Mouse (Mus musculus) heart, embryonic 16.5 days (tissue): ENCODE measurements at regions not wholly inside any gene's neighbourhood (a gene's known extent, or its start where the extent isn't known, plus 50 kb on each side); places are given as distances from the start of the nearest gene placed in this dataset.

ENCODE experiments used
- ATAC-seq: fragments of 200-750 bp; cut with Nextera tagmentation; replicated peaks from 2 replicates; pipeline ENCODE4 v1.8.0; 2017; ENCODE audit warnings: moderate number of reproducible peaks; ENCODE audit not compliant: insufficient read depth, low FRiP score; ENCODE audit errors: extremely low read depth
- H3K27ac ChIP-seq: fragments of 300-500 bp; sonication (generic); 2 replicates; pipeline ENCODE4 v1.5.1; 2014; ENCODE audit warnings: mild to moderate bottlenecking, low read length, control low read depth, moderate library complexity
- H3K27me3 ChIP-seq: fragments of 300-500 bp; sonication (generic); 2 replicates; pipeline ENCODE4 v1.6.1; 2014; ENCODE audit warnings: low read length, mixed read lengths; ENCODE audit not compliant: control insufficient read depth, insufficient read depth
- H3K36me3 ChIP-seq: fragments of 300-500 bp; sonication (generic); 2 replicates; pipeline ENCODE4 v1.6.1; 2014; ENCODE audit not compliant: control insufficient read depth, insufficient read depth
- H3K4me1 ChIP-seq: fragments of 300-500 bp; sonication (generic); 2 replicates; pipeline ENCODE4 v1.6.1; 2014; ENCODE audit warnings: low read length, mixed read lengths; ENCODE audit not compliant: control insufficient read depth, insufficient read depth
- H3K4me2 ChIP-seq: fragments of 300-500 bp; sonication (generic); 2 replicates; pipeline ENCODE4 v1.6.1; 2014; ENCODE audit warnings: low read depth, mild to moderate bottlenecking, control low read depth, low read length
- H3K4me3 ChIP-seq: fragments of 300-500 bp; sonication (generic); 2 replicates; pipeline ENCODE4 v1.5.1; 2014; ENCODE audit warnings: mild to moderate bottlenecking, control low read depth, low read length
- H3K9ac ChIP-seq: fragments of 300-500 bp; sonication (generic); 2 replicates; pipeline ENCODE4 v1.6.1; 2014; ENCODE audit warnings: low read length, control low read depth
- H3K9me3 ChIP-seq: fragments of 300-500 bp; sonication (generic); replicated peaks from 2 replicates; pipeline ENCODE4 v1.6.1; 2016; ENCODE audit warnings: low read length; ENCODE audit not compliant: control insufficient read depth
- WGBS: fragments of 180-500 bp; shearing (Covaris S2); extraction: QIAGEN DNeasy Blood & Tissue Kit; methylation state at CpG from one replicate; pipeline ENCODE4 v1.1.7; 2014; 5-methylcytosine and 5-hydroxymethylcytosine counted together

DNA sequence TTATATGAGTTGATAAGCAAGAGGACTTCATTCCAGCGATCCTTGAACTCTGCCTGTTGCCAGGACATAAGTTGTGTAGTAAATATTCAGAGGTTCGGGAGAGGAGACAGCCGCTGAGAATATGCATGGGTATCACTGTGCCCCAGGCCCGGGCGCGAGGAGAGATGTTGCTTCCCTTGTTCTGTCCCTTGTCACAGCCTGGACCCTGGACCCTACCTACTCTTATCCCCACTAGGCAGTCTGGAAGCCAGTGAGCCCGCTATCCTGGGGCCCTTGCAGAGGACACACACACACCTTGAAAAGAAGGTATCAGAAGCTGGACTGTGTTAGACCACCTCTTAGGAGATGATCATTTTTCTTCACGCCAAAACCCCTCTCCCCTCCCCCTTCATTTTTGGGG, 124.9 kb upstream of the Lemd2 start:
- Histone ChIP-seq H3K27me3 (peaks cover 14% of the 10 kb centered on the region), H3K9me3 (no peaks in the 10 kb centered on the region), H3K27ac (no peak overlapping the region), H3K9ac (no peak overlapping the region), H3K4me1 (peaks cover 4% of the 10 kb centered on the region; the same call in 1 of the 2 replicates), H3K36me3 (no peaks in the 10 kb centered on the region), H3K4me2 (no peak overlapping the region), H3K4me3 (no peak overlapping the region)
- ATAC-seq: no peak
- WGBS: 84% methylated on average over 8 of the region's 8 CpGs

DNA sequence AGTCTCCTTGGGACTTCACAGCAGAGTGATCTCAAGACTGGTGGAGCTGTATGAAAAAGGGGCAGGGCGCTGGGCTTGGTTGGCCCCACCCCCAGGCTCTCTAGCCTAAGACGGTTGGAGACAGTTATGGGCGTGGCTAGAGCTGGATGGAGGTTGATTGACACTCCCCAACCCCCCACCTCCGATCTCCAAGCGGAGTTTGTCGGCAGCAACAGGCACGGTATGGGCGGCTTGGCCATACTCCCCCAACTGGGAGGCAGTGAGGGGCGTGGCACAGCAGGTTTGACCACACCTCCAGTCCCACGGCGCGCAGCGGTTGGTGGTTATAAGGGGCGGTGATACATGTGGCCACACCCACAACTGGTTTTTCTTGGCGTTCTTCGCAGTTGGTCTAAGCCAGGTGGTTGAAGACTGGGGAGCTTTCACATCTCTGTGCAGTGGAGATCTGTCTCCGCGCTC, 120.8 kb upstream of the Lemd2 start:
- H3K4me2 ChIP-seq: peak overlapping the region; percentile 51

DNA sequence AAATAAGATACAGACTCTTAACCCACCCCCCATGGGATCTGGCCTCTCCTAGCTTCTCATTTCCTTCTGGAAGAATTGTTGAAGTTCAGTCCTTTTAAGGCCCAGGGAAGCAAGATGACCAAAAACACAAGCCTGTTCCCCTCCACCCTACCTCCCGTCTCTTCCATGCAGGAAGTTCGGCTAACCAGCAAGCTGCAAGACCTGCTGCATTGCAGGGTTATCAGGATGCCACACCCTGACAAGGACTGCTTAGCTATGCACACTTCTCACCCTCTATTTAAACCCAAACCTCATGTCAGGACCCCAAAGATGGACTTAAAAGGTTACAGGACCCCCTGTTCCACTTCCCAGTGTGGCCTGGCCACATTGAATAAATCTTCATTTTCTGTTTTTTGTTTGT, 119.2 kb upstream of the Lemd2 start:
- ATAC-seq: no peak
- no peak overlapping the region for H3K4me3 ChIP-seq
- no peak overlapping the region for H3K27ac ChIP-seq
- no peak overlapping the region for H3K4me2 ChIP-seq
- H3K4me1 ChIP-seq: peaks cover 7% of the 10 kb centered on the region
- no peaks in the 10 kb centered on the region for H3K36me3 ChIP-seq
- H3K27me3 ChIP-seq: peaks cover 21% of the 10 kb centered on the region
- H3K9me3 ChIP-seq: no peaks in the 10 kb centered on the region
- 41% methylated on average over 2 of the region's 2 CpGs for WGBS
- no peak overlapping the region for H3K9ac ChIP-seq

More for the DNA sequence above, 120.8 kb upstream of the Lemd2 start:
- Histone ChIP-seq H3K36me3 (no peaks in the 10 kb centered on the region), H3K9ac (no peak overlapping the region), H3K4me1 (peaks cover 7% of the 10 kb centered on the region), H3K27me3 (peaks cover 18% of the 10 kb centered on the region), H3K4me3 (peak overlapping the region; percentile 26), H3K9me3 (no peaks in the 10 kb centered on the region), H3K27ac (no peak overlapping the region)
- 4% methylated on average over 18 of the region's 18 CpGs for WGBS
- ATAC-seq: peak; percentile 67

DNA sequence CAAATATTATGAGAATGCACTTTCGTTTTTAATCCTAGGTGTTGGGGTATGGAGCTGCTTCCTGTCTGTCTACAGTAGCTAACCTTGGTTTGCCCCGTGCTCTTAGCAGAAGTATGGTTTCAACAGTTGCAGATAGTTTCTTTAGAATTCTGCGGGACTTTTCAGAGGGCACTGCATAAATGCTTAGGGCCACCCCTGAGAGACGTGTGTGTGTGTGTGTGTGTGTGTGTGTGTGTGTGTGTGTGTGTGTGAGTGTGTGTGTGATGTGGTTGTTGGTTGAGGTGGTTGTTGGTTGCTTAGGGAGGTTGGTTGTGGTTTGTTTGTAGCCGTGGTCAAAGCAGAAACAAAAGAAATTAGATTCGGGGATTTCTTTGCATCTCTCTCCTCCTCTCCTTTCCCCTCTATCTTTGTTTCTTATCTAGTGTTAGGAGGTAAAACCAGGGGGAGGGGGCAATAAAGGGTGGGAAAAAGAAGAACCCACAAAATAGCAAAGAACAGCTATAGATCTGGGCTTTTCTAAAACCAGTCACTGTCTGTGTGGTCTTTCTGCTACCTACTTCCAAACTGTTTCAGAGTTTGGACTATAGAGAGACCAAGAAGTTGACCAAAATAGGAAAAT, 118.7 kb upstream of the Lemd2 start:
- no peak overlapping the region for H3K27ac ChIP-seq
- WGBS: 62% methylated on average over 6 of the region's 6 CpGs
- H3K4me1 ChIP-seq: peaks cover 11% of the 10 kb centered on the region
- no peak for ATAC-seq
- H3K27me3 ChIP-seq: peaks cover 21% of the 10 kb centered on the region
- no peak overlapping the region for H3K4me3 ChIP-seq
- no peak overlapping the region for H3K4me2 ChIP-seq
- no peak overlapping the region for H3K9ac ChIP-seq
- no peaks in the 10 kb centered on the region for H3K9me3 ChIP-seq
- H3K36me3 ChIP-seq: no peaks in the 10 kb centered on the region

DNA sequence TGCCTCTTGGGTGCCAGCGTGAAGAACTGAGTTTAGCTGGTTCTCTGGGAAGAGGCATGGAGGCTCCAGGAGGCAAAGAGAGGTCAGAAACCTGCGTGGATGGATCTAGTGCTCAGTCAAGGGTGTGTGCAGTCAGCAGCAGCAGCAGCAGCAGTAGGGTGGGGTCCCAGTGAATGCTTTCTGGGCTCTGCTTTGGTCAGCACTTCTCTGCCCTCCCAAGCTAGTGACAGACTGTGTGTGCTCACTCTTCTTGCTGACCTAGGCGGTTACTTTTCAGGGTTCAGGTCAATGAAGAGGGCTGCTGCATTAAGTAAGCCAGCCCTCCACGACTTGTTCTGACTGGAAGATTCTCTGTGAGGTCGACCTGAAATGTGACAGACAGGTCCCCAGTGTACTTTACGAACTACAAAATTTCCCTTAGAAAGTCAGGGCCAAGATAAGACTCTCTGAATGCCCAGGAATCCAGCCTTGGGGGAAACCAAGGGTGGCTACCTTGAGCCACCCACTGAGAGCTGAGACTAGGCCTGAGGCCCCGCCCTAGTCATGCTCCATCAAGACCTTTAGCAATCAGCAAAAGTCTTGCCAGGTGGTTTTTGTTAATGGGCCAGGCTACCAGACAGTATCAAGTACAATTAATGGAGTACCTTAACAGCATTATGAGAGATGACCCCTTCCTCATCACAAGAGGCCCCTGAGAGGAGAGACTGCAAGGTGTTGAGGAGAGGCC, 114.9 kb upstream of the Lemd2 start:
- Histone ChIP-seq H3K27me3 (peaks cover 6% of the 10 kb centered on the region), H3K9me3 (no peaks in the 10 kb centered on the region), H3K27ac (no peak overlapping the region), H3K36me3 (no peaks in the 10 kb centered on the region), H3K4me3 (no peak overlapping the region), H3K4me1 (peaks cover 17% of the 10 kb centered on the region), H3K4me2 (no peak overlapping the region), H3K9ac (no peak overlapping the region)
- no peak for ATAC-seq
- 75% methylated on average over 7 of the region's 7 CpGs for WGBS

DNA sequence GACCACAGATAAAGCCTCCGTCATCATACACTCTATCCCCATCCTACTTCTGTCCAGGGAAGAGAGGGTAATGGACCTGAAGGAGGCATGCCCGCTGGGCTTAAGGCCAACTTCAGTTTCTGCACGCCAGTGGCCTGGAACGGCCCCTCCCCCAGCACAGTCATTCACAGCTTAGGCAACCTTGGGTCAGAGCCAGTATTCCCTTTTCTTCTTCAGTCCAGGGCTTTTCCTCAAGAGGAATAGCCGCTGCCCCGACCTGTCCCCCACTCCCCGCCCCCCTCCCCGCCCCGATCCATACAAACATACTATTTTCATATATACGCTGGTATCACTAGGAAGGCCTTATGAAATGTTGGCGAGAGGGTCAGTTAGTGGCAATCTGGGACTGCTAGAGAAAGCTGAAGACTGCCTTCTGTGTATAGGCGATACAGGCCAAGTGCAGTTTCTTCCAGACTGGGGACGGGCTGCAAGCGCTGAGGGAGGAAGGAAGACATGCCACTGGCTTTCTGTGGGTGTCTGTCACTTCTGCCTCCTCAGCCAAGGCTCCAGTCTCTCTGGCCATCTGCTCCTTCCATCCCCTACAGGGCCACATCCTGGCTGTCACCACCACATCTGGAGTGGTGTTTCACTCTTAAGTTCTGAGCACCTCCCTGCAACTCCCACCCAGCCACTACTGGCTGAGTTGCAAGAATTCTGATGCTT, 113.5 kb upstream of the Lemd2 start:
- ATAC-seq: no peak
- Histone ChIP-seq H3K4me2 (peak overlapping the region; percentile 21; the same call in 1 of the 2 replicates), H3K4me3 (no peak overlapping the region), H3K9me3 (no peaks in the 10 kb centered on the region), H3K36me3 (no peaks in the 10 kb centered on the region), H3K27ac (no peak overlapping the region), H3K4me1 (peaks cover 13% of the 10 kb centered on the region), H3K9ac (no peak overlapping the region), H3K27me3 (peaks cover 8% of the 10 kb centered on the region)
- 36% methylated on average over 14 of the region's 14 CpGs for WGBS

DNA sequence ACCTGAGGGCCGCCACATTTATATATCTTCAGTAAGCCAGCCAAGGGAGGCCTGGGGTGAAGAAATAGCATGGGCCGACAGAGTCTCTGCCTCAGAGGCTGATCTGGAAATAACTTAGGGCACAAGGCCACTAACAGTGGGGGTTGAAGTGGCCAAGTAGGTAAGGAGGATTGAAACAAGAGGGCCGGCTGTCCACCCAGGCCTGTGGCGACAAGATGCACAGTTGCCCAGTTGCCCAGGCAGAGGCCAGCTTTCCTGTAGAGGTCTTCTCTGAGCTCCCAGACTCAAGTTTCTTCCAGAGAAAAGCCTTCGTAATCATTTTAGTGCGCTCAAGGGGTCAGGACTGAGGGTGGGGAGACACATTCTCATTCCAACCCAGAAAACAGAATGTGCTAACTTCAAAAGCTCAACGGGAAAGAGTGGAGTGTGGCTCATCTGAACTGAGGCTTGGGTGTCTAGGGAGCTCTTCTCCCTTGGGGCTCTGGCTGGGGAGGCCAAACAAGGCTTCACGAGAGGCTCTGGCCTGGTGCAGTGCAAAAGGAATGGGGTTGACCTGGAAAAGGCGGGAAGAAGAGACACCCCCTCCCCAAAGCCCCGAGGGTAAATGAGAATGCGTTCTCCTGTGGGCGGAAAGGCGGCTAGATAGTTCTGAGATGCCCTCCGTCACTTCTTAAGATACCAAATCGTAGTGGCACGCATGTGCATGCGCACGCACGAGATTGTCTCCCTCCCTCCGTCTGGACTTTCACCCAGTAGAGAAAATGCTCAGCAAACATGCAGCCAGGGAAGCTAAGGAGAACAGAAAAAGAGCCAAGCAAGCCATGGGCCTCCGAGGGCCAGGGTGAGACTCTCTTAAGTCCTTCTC, 112.7 kb upstream of the Lemd2 start:
- peaks cover 5% of the 10 kb centered on the region for H3K27me3 ChIP-seq
- ATAC-seq: no peak
- no peak overlapping the region for H3K27ac ChIP-seq
- H3K4me2 ChIP-seq: peak overlapping the region; percentile 21; the same call in 1 of the 2 replicates
- H3K36me3 ChIP-seq: no peaks in the 10 kb centered on the region
- no peak overlapping the region for H3K4me3 ChIP-seq
- H3K9ac ChIP-seq: no peak overlapping the region
- WGBS: 75% methylated on average over 21 of the region's 21 CpGs
- H3K4me1 ChIP-seq: peaks cover 13% of the 10 kb centered on the region
- no peaks in the 10 kb centered on the region for H3K9me3 ChIP-seq

DNA sequence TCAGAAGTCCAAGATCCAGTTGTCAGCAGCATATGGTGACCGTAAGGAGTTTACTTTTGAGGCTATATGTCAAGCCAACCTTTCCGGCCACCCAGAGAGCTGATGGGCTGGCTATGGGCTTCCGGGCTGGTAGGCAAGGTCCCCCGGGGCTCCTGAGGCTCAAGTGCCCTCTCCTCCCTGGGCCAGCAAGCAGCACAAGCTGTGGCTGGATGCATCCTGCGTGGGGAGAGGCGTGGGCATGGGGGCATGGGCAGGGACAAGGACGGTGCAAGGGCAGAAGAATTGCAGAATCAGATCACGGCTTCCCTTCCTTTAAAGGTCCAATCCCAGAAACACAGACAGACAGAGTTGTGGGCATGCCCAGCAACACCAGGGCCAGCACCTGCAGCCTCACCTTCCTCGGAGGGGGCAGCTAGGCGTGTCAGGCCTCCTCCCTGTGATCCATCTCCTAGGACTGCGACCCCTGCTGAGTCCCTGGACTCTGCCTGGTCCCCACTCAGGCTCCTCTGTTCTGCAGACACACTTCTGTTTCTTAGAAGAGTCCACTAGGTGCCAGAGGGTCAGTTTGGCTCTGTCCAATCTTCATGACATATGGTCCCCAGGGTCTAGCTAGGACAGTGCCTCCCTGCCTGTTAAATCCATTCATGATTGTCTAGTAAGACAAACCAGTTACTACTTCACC, 111.8 kb upstream of the Lemd2 start:
- H3K36me3 ChIP-seq: no peaks in the 10 kb centered on the region
- H3K27me3 ChIP-seq: peaks cover 5% of the 10 kb centered on the region; the same call in 1 of the 2 replicates
- no peak overlapping the region for H3K4me2 ChIP-seq
- no peak for ATAC-seq
- H3K27ac ChIP-seq: no peak overlapping the region
- H3K9me3 ChIP-seq: no peaks in the 10 kb centered on the region
- no peak overlapping the region for H3K9ac ChIP-seq
- peaks cover 13% of the 10 kb centered on the region for H3K4me1 ChIP-seq
- no peak overlapping the region for H3K4me3 ChIP-seq
- 82% methylated on average over 11 of the region's 11 CpGs for WGBS
